Mouse (Mus musculus) embryonic facial prominence, embryonic 13.5 days (tissue): Measurements from ENCODE around the gene Capn1. TPM values are rescaled to one million over a fixed set of nuclear protein-coding genes. Genes with fewer than 3 reads are reported as not detected.

Source experiments
- ATAC-seq: fragments of 200-750 bp; cut with Nextera tagmentation; 2 replicates; pipeline ENCODE4 v1.8.0; 2017; ENCODE audit warnings: low read depth; ENCODE audit not compliant: insufficient number of reproducible peaks, insufficient read depth, low FRiP score, low TSS enrichment
- H3K27ac ChIP-seq: fragments of 300-500 bp; sonication (generic); 2 replicates; pipeline ENCODE4 v1.5.1; 2015; ENCODE audit warnings: moderate library complexity, mild to moderate bottlenecking, inconsistent platforms
- H3K27me3 ChIP-seq: fragments of 300-500 bp; sonication (generic); 2 replicates; pipeline ENCODE4 v1.6.1; 2015; ENCODE audit warnings: mild to moderate bottlenecking, inconsistent platforms
- H3K36me3 ChIP-seq: fragments of 300-500 bp; sonication (generic); 2 replicates; pipeline ENCODE4 v1.6.1; 2015; ENCODE audit warnings: mild to moderate bottlenecking, inconsistent platforms
- H3K4me1 ChIP-seq: fragments of 300-500 bp; sonication (generic); 2 replicates; pipeline ENCODE4 v1.6.1; 2015; ENCODE audit warnings: inconsistent platforms
- H3K4me2 ChIP-seq: fragments of 300-500 bp; sonication (generic); 2 replicates; pipeline ENCODE4 v1.6.1; 2015; ENCODE audit warnings: moderate library complexity, mild to moderate bottlenecking, inconsistent platforms
- H3K4me3 ChIP-seq: fragments of 300-500 bp; sonication (generic); 2 replicates; pipeline ENCODE4 v1.5.1; 2015; ENCODE audit warnings: mild to moderate bottlenecking, inconsistent platforms
- H3K9ac ChIP-seq: fragments of 300-500 bp; sonication (generic); 2 replicates; pipeline ENCODE4 v1.6.1; 2015; ENCODE audit warnings: mild to moderate bottlenecking, inconsistent platforms
- H3K9me3 ChIP-seq: fragments of 300-500 bp; sonication (generic); 2 replicates; pipeline ENCODE4 v1.6.1; 2016; ENCODE audit warnings: inconsistent platforms
- WGBS: fragments of 180-500 bp; shearing (Covaris S2); methylation state at CpG from one replicate; pipeline ENCODE4 v1.1.7; 2015; ENCODE audit warnings: mixed read lengths; 5-methylcytosine and 5-hydroxymethylcytosine counted together
- polyA plus RNA-seq: library from polyadenylated mRNA; unstranded; fragments of >200 nt; fragmentation: Nextera tagmentation; extraction: Ambion mirVana; gene quantifications from 2 replicates; pipeline ENCODE4 v1.2.1, GENCODE M21; 2015

Capn1 gene
- polyA plus RNA-seq, 1 experiment from 2014 or later, result 10.3 TPM

- Histone ChIP-seq H3K4me3 (no peak overlapping the region), H3K27ac (peak overlapping the region; percentile 71), H3K36me3 (peaks cover 12% of the 10 kb centered on the region), H3K9ac (no peak overlapping the region; the same call in 1 of the 2 replicates), H3K27me3 (no peaks in the 10 kb centered on the region), H3K4me2 (no peak overlapping the region), H3K4me1 (peaks cover 12% of the 10 kb centered on the region), H3K9me3 (no peaks in the 10 kb centered on the region)
- WGBS, result 41% methylated on average over 5 of the region's 5 CpGs
- no peak for ATAC-seq
Measured at GRCm38 (mm10) chr19:5988027-5988814, 27.5 kb downstream of the Capn1 start.

- Histone ChIP-seq H3K27me3 (no peaks in the 10 kb centered on the region), H3K4me1 (peaks cover 12% of the 10 kb centered on the region), H3K4me3 (no peak within 1 kb of the TSS), H3K27ac (no peak within 1 kb of the TSS), H3K9me3 (no peaks in the 10 kb centered on the region), H3K9ac (no peak within 1 kb of the TSS), H3K4me2 (no peak within 1 kb of the TSS), H3K36me3 (peaks cover under 1% of the 10 kb centered on the region; the same call in 1 of the 2 replicates)
- no peak for ATAC-seq
- 39% methylated on average over 4 of the region's 4 CpGs for WGBS
Measured at GRCm38 (mm10) chr19:5986043-5986442, 29.7 kb downstream of the Capn1 start, which contains the start of gene Slc22a20. Slc22a20 (minus strand) TSS chr19:5986143.

GRCm38 (mm10) chr19:5980477-5980876, 35.2 kb downstream of the Capn1 start:
- Histone ChIP-seq H3K4me2 (no peak overlapping the region), H3K9ac (no peak overlapping the region), H3K4me3 (no peak overlapping the region), H3K27ac (no peak overlapping the region), H3K36me3 (no peaks in the 10 kb centered on the region), H3K27me3 (no peaks in the 10 kb centered on the region), H3K9me3 (no peaks in the 10 kb centered on the region), H3K4me1 (peaks cover 6% of the 10 kb centered on the region)
- ATAC-seq, result no peak
- whole genome bisulfite sequencing, result 84% methylated on average over 9 of the region's 9 CpGs

- 47% methylated on average over 3 of the region's 3 CpGs for WGBS
- H3K9me3 ChIP-seq, result no peaks in the 10 kb centered on the region
- no peak overlapping the region for H3K4me2 ChIP-seq
- no peak overlapping the region for H3K4me3 ChIP-seq
- H3K4me1 ChIP-seq, result peaks cover 6% of the 10 kb centered on the region
- H3K9ac ChIP-seq, result no peak overlapping the region
- H3K27ac ChIP-seq, result peak overlapping the region; percentile 74
- no peaks in the 10 kb centered on the region for H3K36me3 ChIP-seq
- no peak for ATAC-seq
- H3K27me3 ChIP-seq, result no peaks in the 10 kb centered on the region
Measured at GRCm38 (mm10) chr19:5977717-5978116, 38.0 kb downstream of the Capn1 start.

- peaks cover 6% of the 10 kb centered on the region for H3K4me1 ChIP-seq
- no peak overlapping the region for H3K27ac ChIP-seq
- WGBS, result 70% methylated on average over 4 of the region's 4 CpGs
- no peak overlapping the region for H3K4me2 ChIP-seq
- no peaks in the 10 kb centered on the region for H3K27me3 ChIP-seq
- no peak for ATAC-seq
- no peaks in the 10 kb centered on the region for H3K36me3 ChIP-seq
- no peaks in the 10 kb centered on the region for H3K9me3 ChIP-seq
- no peak overlapping the region for H3K9ac ChIP-seq
- no peak overlapping the region for H3K4me3 ChIP-seq
Measured at GRCm38 (mm10) chr19:5975676-5976075, 40.0 kb downstream of the Capn1 start.

GRCm38 (mm10) chr19:5975112-5975511, 40.6 kb downstream of the Capn1 start:
- no peaks in the 10 kb centered on the region for H3K9me3 ChIP-seq
- no peaks in the 10 kb centered on the region for H3K27me3 ChIP-seq
- WGBS, result 73% methylated on average over 4 of the region's 4 CpGs
- no peak for ATAC-seq
- peaks cover 6% of the 10 kb centered on the region for H3K4me1 ChIP-seq
- no peak overlapping the region for H3K4me3 ChIP-seq
- no peak overlapping the region for H3K27ac ChIP-seq
- no peaks in the 10 kb centered on the region for H3K36me3 ChIP-seq
- H3K4me2 ChIP-seq, result no peak overlapping the region
- H3K9ac ChIP-seq, result no peak overlapping the region

- Histone ChIP-seq H3K36me3 (no peaks in the 10 kb centered on the region), H3K27me3 (no peaks in the 10 kb centered on the region), H3K27ac (no peak overlapping the region), H3K4me2 (no peak overlapping the region), H3K4me3 (no peak overlapping the region), H3K9ac (peak overlapping the region; percentile 32; the same call in 1 of the 2 replicates), H3K9me3 (no peaks in the 10 kb centered on the region), H3K4me1 (peaks cover 16% of the 10 kb centered on the region)
- 88% methylated on average over 10 of the region's 10 CpGs for WGBS
- no peak for ATAC-seq
Measured at GRCm38 (mm10) chr19:5967664-5968063, 48.0 kb downstream of the Capn1 start.

GRCm38 (mm10) chr19:5966786-5967185, 48.9 kb downstream of the Capn1 start:
- Histone ChIP-seq H3K9me3 (no peaks in the 10 kb centered on the region), H3K27me3 (no peaks in the 10 kb centered on the region), H3K4me2 (no peak overlapping the region), H3K36me3 (no peaks in the 10 kb centered on the region), H3K9ac (peak overlapping the region; percentile 51; the same call in 1 of the 2 replicates), H3K4me1 (peaks cover 24% of the 10 kb centered on the region), H3K4me3 (no peak overlapping the region), H3K27ac (no peak overlapping the region)
- ATAC-seq, result no peak
- WGBS, result 69% methylated on average over 6 of the region's 6 CpGs

- WGBS, result 81% methylated on average over 2 of the region's 2 CpGs
- Histone ChIP-seq H3K4me2 (no peak overlapping the region), H3K9me3 (no peaks in the 10 kb centered on the region), H3K27ac (no peak overlapping the region), H3K4me1 (peaks cover 32% of the 10 kb centered on the region), H3K9ac (no peak overlapping the region), H3K36me3 (peaks cover 8% of the 10 kb centered on the region; the same call in 1 of the 2 replicates), H3K27me3 (no peaks in the 10 kb centered on the region), H3K4me3 (no peak overlapping the region)
- no peak for ATAC-seq
Measured at GRCm38 (mm10) chr19:5965910-5966309, 49.8 kb downstream of the Capn1 start.

GRCm38 (mm10) chr19:5965280-5965679, 50.4 kb downstream of the Capn1 start:
- peaks cover 13% of the 10 kb centered on the region; the same call in 1 of the 2 replicates for H3K36me3 ChIP-seq
- peaks cover 33% of the 10 kb centered on the region for H3K4me1 ChIP-seq
- H3K27me3 ChIP-seq, result no peaks in the 10 kb centered on the region
- no peak overlapping the region for H3K4me3 ChIP-seq
- no peak overlapping the region; the same call in 1 of the 2 replicates for H3K4me2 ChIP-seq
- no peaks in the 10 kb centered on the region for H3K9me3 ChIP-seq
- H3K9ac ChIP-seq, result 0 out of 2 replicates have a peak overlapping the region, but pooled peaks have one; percentile 89
- WGBS, result 11% methylated on average over 4 of the region's 4 CpGs
- H3K27ac ChIP-seq, result 0 out of 2 replicates have a peak overlapping the region, but pooled peaks have one; percentile 7
- ATAC-seq, result no peak

GRCm38 (mm10) chr19:5964804-5965203, 50.9 kb downstream of the Capn1 start:
- peak overlapping the region; percentile 78 for H3K4me3 ChIP-seq
- no peaks in the 10 kb centered on the region for H3K27me3 ChIP-seq
- H3K4me2 ChIP-seq, result peak overlapping the region; percentile 72
- 89% methylated on average over 2 of the region's 2 CpGs for WGBS
- no peaks in the 10 kb centered on the region for H3K9me3 ChIP-seq
- no peak for ATAC-seq
- H3K9ac ChIP-seq, result peak overlapping the region; percentile 89; the same call in 1 of the 2 replicates
- 0 out of 2 replicates have a peak overlapping the region, but pooled peaks have one; percentile 7 for H3K27ac ChIP-seq
- peaks cover 13% of the 10 kb centered on the region; the same call in 1 of the 2 replicates for H3K36me3 ChIP-seq
- H3K4me1 ChIP-seq, result peaks cover 33% of the 10 kb centered on the region
